Mouse (Mus musculus) brain, embryonic 18.5 days (tissue): Measurements from ENCODE around the gene Arrdc5.

Experiments
- DNase-seq: peaks from one replicate; pipeline ENCODE4 v3.0.0-alpha.2; 2012; ENCODE audit warnings: low read depth, low spot score

Gene Arrdc5

DNA sequence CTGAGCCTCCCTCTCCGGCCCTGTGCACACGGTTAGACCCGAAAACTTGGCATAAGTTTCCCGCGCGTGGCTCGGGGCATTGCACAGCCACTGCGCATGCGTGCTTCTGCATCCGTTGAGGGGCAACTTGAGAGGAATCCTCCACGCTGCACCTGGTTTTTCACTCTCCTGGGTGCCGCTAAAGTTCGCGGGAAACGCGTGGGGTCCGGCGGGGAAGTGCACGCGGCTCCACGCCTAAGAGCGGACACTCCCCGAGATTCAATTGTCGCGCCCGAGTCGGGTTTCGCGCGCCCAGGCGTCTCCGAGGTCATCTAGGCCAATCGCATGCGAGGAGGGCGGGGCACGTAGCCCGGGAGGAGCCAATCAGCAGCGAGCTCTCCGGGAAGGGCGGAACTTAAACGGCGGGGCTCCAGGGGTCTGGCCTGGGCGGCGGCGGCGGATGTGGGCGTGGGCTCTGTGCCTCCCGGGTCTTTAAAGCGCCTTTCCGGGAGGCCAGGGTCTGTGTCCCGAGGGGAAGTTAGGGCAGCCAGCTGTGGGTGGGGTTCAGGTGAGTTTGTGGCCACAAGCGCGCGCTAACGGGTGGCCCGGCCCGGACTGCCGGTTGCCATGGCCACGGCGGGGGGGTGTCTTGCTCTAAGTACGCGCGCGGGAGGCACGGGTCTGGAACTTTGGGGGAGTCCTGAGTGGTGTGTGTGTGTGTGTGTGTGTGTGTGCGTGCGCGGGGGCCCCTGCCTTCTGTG, 3.9 kb upstream of the Arrdc5 start:
- peak; percentile 82 for DNase-seq

DNA sequence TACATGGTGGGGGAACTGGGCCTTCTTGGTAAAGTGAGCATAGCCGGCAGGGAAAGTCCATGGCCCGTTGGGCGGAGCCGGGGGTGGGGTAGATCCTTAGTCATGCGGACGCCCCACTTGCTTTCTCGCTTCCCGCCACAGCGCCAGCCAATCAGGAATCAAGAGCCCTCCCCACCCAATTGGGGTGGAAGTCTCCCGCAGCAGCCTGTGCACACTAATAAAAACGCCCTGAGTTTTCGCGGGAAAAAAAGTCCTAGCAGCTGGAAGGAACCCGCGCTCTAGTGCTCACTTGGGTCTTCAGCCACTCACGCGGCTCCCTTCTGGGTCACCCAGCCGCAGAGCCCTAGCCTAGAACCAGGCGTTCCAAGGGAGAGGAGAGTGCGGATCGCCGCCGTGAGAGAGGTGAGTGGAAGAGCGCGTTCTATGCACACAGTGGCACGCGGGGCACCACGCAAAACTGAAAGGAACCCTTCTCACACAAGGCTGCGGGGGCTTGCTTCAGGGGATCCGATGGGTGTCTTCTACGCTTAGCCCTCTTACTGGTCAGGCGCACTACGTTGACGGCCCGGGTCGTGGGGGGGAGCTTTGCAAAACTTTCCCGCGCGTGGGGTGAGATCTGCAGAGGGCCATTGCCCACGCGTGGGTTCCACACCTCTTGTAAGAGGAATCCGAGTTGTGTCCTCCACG, 3.2 kb upstream of the Arrdc5 start, which contains the start of gene Uhrf1:
Uhrf1 (plus strand) TSS at position 162 of the 687 bp plus-strand sequence.
- DNase-seq = no peak

GRCm38 (mm10) chr17:56302363-56302996, 2.4 kb upstream of the Arrdc5 start:
- no peak for DNase-seq

DNA sequence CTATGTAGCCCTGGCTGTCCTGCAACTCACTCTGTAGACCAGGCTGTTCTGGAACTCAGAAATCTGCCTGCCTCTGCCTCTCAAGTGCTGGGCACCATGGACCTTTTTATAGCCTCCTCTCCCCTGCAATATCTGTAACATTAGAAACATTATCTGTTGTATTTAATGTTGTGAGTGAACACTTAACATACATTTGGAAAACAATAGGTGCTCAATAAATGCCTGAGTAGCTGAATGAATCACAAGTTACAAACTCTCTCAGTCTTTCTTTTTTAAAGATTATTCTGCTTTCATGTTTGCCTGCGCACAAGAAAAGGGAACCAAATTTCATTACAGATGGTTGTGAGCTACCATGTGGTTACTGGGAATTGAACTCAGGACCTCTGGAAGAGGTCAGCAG, 1.8 kb downstream of the Arrdc5 start:
- DNase-seq = no peak

DNA sequence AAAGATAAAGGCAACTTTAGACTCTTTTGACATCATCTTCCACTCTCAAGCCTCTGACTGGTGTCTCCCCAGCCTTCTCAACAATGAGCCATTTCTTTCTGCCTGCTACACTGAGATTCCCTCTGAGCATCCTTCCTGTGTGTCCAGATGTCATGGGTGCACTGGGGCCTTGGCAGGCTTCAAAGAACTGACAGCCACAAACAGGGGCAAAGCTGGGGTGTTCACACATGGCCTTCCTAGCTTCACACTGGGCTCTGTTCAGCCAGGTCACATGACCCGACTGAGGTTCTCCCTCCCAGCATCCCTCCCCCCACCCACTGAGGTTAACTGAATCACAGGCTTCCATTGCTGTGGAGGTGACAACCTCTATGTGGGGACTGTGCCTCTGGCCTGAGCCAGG, 3.9 kb downstream of the Arrdc5 start:
- no peak for DNase-seq

GRCm38 (mm10) chr17:56294241-56294640, 5.8 kb downstream of the Arrdc5 start:
- DNase-seq = no peak

DNA sequence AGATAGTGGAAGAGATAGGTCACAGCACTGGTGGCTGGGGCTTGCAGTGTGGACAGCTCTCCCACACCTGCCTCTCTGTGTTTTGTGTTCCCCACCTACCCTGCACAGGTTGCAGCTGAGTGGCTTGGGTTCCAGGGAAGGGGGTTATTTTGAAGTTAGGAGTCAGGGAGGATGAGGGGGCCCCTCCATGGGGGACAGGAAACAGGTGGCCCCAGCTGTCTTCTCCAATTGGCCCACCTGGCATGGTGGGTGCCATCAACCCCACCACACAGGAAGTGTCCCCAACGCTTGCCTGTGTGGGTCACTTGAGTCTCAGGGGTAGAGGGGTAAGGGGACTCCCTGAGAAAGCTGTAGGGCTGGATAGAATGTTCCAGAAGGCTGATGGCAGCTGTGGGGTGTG, 6.8 kb downstream of the Arrdc5 start:
- DNase-seq = no peak

- no peak for DNase-seq
Observed at GRCm38 (mm10) chr17:56292531-56293222, 7.4 kb downstream of the Arrdc5 start, which contains the start of gene Plin3. Gene Plin3, minus strand, starts transcription at chr17:56292873.

DNA sequence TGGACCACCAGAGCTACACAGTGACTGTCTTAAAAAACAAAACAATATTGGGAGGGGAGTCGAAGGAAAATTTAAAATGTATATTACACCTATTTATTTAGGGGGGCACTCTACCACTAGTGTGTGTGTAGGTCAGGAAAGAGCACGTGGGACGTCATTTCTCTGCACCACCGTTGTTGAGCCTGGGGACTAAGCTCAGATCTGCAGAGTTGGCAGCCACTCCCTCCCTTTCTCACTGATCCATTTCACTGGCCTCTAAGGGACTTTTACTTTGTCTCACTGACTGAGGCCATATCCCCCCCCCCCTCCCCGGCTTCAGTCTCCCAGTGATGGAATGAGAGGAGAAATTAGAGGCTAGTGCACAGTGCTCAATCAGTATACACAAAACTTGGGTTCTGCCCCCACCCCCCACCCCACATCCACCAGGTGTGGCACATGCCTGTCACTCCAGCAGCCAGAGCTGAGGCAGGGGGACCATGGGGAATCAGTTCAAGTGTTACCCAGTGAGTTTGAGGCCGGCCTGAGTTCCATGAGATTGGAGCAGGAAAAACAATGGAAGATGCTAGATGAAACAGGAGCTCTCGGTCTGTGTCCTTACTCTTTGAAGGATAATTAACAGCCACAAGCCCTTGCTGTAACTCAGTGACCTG, 8.1 kb downstream of the Arrdc5 start:
- DNase-seq = no peak

DNA sequence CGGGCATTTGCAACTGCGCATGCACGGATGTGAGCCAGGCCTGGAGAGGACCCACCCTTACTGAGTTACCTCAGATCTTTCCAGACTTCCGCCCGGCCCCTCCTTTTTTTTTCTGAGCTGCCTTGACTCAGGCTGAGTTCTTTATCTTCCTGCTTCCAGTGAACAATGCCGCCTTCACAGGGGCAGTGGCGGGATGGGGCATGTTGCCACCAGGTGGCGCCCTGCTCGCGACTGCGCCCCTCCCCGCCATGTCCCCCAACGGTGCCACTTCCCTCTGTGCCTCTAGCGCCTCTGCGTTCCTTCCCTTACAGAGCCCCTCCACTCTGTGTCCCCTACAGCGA, 8.9 kb downstream of the Arrdc5 start:
- no peak for DNase-seq

- DNase-seq = no peak
Observed at GRCm38 (mm10) chr17:56290388-56291170, 9.5 kb downstream of the Arrdc5 start.

DNA sequence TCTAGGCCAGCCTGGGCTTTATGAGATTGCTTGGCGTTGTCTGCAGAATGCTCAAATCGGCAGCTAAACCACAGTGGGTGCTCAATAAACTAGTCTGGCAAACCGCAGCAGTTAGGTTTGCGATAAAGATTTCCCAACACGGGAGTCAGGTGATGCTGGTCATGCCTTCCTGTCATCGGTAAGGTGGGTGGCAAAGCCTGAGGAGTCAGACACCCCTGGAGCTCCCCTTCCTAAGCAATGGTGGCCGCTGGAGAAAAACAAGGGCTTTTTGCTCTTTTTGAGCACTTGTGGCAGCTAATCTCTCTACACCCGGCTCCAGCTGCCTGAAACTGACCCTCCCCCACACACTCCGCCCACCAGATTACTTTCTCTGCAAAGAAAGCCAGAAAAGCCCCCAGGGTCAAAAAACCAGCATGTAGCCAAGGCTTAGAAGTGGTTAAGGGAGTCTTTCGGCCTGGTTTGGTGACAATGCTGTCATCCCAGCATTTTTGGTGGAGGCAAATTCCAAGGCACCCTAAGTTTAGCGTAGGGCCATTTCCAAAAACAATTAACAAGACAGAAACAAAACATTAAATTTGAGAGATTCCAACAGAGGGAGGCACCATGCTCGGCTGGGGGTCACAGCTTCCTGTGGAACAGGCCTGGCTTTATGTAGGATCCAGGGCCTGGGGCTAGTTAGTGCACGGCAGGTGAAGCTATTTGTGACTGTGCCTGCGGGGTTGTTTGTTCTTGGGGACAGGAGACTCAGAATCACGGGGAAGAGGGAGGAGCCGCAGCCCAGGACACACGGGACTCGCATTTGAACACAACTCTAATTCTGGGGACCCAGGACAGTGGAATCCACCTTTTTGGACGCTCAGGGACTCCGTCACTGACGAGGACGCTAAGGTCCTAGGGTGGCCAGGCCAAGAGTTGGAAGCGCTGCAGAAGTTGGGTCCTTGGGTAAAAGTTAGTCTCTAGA, 10.4 kb downstream of the Arrdc5 start:
- DNase-seq = no peak

- DNase-seq = no peak
Observed at GRCm38 (mm10) chr17:56288866-56289265, 11.2 kb downstream of the Arrdc5 start.

- no peak for DNase-seq
Observed at GRCm38 (mm10) chr17:56287830-56288229, 12.3 kb downstream of the Arrdc5 start.

GRCm38 (mm10) chr17:56285995-56286394, 14.1 kb downstream of the Arrdc5 start:
- no peak for DNase-seq

DNA sequence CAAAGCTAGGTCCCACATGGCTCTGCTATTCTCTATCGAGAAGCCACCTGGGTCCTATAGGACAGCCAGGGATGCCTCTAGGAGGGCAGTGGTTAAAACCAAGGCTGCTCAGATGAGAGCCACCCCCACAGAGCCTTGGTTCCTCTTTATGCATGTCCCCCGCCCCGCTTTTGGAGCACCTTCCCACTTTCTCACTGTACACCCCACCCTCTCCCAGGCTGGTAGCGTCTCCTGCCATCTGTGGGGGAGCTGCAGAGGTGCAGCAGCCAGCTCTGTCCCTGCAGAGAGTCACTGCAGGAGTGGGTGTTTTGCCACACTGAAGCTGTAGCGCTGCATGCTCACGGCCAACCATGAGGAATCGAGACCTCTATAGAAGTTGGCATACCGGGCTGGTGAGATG, 16.8 kb downstream of the Arrdc5 start:
- no peak for DNase-seq

- DNase-seq = no peak
Observed at GRCm38 (mm10) chr17:56282802-56283201, 17.3 kb downstream of the Arrdc5 start.

DNA sequence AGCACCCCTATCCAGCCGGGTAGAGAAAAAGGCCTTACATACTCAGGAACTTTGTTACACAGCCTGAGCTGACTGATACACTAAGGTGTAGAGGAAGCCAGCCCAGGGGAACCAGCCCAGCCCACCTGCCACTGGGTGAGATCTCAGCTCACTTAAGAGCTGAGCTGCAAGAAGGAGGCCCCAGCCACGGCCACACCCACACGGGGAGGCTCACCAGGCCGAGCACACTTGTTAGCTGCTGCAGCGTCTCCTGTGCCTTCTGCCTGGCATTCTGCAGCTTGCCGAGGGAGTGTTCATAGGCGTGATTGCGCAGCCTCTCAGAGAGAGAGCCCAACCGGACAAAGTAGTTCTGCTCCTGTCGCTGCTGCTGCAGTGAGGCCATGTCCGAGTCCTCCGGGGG, 18.9 kb downstream of the Arrdc5 start:
- no peak for DNase-seq

- DNase-seq = no peak
Observed at GRCm38 (mm10) chr17:56279481-56280155, 20.5 kb downstream of the Arrdc5 start.
